In the genomic region with DNA sequence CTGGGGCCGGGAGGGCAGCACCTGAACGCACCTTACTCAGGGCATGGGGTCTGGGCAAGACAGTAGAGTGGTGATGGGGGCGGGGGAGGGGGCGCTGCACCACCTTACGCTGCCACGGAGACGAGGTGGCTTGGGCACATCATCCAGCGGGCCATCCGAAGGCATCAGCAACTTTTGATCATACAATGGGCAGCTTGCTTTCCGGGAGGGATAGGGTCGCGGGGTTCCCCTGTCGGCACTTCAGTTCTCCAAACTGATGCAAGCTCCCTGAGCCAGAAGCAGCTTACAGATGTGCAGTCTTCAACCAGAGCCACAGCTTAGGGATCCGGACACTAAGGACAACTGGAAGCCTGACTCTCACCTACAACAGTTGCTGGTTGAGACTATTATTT, we compare ENCODE assay signal across 9 mouse cellular contexts. TPM values are rescaled to one million over a fixed set of nuclear protein-coding genes. Genes with fewer than 3 reads are reported as not detected.
A peak's percentile ranks its signal among the peaks of the same experiment; 100 is the strongest.
DNase-seq lines count a peak whose midpoint lies in the region; ATAC-seq and TF ChIP-seq lines count a peak whose summit lies in the region.
"Had no signal": no experiment of that assay in that cellular context is flagged by ENCODE, and none has a peak within 500 bp of the region (broad histone marks: within the 10 kb centered on the region; RNA-seq: fewer than 3 reads in every experiment).

No protein-coding gene starts in this region.

- no peaks in the 10 kb centered on the region for H3K36me3 ChIP-seq in embryonic facial prominence, embryonic 14.5 days (ENCODE audit: control insufficient read depth, insufficient read depth, low read length)
- no peaks in the 10 kb centered on the region for H3K36me3 ChIP-seq in intestine, embryonic 14.5 days (ENCODE audit: control insufficient read depth, insufficient read depth, low read length)
- no peaks in the 10 kb centered on the region for H3K36me3 ChIP-seq in midbrain, postnatal 0 days (ENCODE audit: insufficient read depth, low read length)

- peak overlapping the region; percentile 72 for H3K4me3 ChIP-seq in layer of hippocampus, adult 2 months
- H3K4me3 ChIP-seq in embryonic facial prominence, embryonic 14.5 days (ENCODE audit: low read depth, low read length): peak overlapping the region; percentile 47
- H3K4me3 ChIP-seq in intestine, embryonic 14.5 days (ENCODE audit: low read depth, low read length): peak overlapping the region; percentile 39
- H3K4me3 ChIP-seq in midbrain, postnatal 0 days (ENCODE audit: low read depth, low read length): peak overlapping the region; percentile 37

- TF ChIP-seq CTCF in layer of hippocampus, adult 2 months (conservative IDR thresholded peaks at IDR 0.05): no peak
- TF ChIP-seq CTCF in midbrain, postnatal 0 days (IDR thresholded peaks at IDR 0.05): no peak

- no peak for DNase-seq in layer of hippocampus, adult 2 months (ENCODE audit: low spot score in 2 of 2)
- no peak for DNase-seq in layer of hippocampus, postnatal 36 days
- no peak for DNase-seq in embryonic facial prominence, embryonic 14.5 days (ENCODE audit: low spot score)
- no peak for DNase-seq in intestine, embryonic 14.5 days (ENCODE audit: low spot score)
- DNase-seq in midbrain, postnatal 0 days (ENCODE audit: low spot score): no peak
- DNase-seq in ovary, postnatal 10 days (ENCODE audit: low spot score): no peak
- no peak for DNase-seq in kidney, adult 8-10 months
- no peak for DNase-seq in yolk sac, embryonic 10.5 days (ENCODE audit: low spot score)

- H3K4me2 ChIP-seq in embryonic facial prominence, embryonic 14.5 days (ENCODE audit: low read depth, low read length): peak overlapping the region; percentile 89
- H3K4me2 ChIP-seq in intestine, embryonic 14.5 days (ENCODE audit: low read length): peak overlapping the region; percentile 69
- H3K4me2 ChIP-seq in midbrain, postnatal 0 days (ENCODE audit: low read depth, low read length, poor library complexity, severe bottlenecking): peak overlapping the region; percentile 81

- H3K27me3 ChIP-seq in embryonic facial prominence, embryonic 14.5 days (replicated peaks; ENCODE audit: control insufficient read depth, insufficient read depth, low read length): peaks cover 19% of the 10 kb centered on the region
- H3K27me3 ChIP-seq in intestine, embryonic 14.5 days (replicated peaks; ENCODE audit: control insufficient read depth, insufficient read depth, low read length): peaks cover 5% of the 10 kb centered on the region; the same call in 1 of the 2 replicates
- H3K27me3 ChIP-seq in midbrain, postnatal 0 days (ENCODE audit: insufficient read depth, low read length): no peaks in the 10 kb centered on the region; the same call in 1 of the 2 replicates

- H3K27ac ChIP-seq in layer of hippocampus, adult 2 months: peak overlapping the region; percentile 97
- no peak overlapping the region for H3K27ac ChIP-seq in embryonic facial prominence, embryonic 14.5 days (replicated peaks; ENCODE audit: low read depth, low read length)
- no peak overlapping the region for H3K27ac ChIP-seq in intestine, embryonic 14.5 days (ENCODE audit: low read depth)
- H3K27ac ChIP-seq in midbrain, postnatal 0 days (ENCODE audit: low read depth, low read length): peak overlapping the region; percentile 32; the same call in 1 of the 2 replicates

- peak overlapping the region; percentile 65 for H3K9ac ChIP-seq in embryonic facial prominence, embryonic 14.5 days (ENCODE audit: low read depth, low read length)
- peak overlapping the region; percentile 37 for H3K9ac ChIP-seq in intestine, embryonic 14.5 days (ENCODE audit: low read length)
- peak overlapping the region; percentile 56 for H3K9ac ChIP-seq in midbrain, postnatal 0 days (replicated peaks; ENCODE audit: low read length, poor library complexity, severe bottlenecking)

- ATAC-seq in embryonic facial prominence, embryonic 14.5 days (ENCODE audit: low read depth): no peak
- ATAC-seq in intestine, embryonic 14.5 days (replicated peaks; ENCODE audit: low FRiP score, low TSS enrichment, low read depth): no peak
- no peak; the same call in 1 of the 2 replicates for ATAC-seq in midbrain, postnatal 0 days (ENCODE audit: low FRiP score)

- 8% methylated on average over 13 of the region's 14 CpGs for WGBS in embryonic facial prominence, embryonic 14.5 days
- 9% methylated on average over 14 of the region's 14 CpGs for WGBS in intestine, embryonic 14.5 days
- 7% methylated on average over 14 of the region's 14 CpGs for WGBS in midbrain, postnatal 0 days

- peaks cover 23% of the 10 kb centered on the region for H3K4me1 ChIP-seq in embryonic facial prominence, embryonic 14.5 days (ENCODE audit: control insufficient read depth, insufficient read depth, low read length)
- H3K4me1 ChIP-seq in intestine, embryonic 14.5 days (replicated peaks; ENCODE audit: control insufficient read depth, insufficient read depth, low read length): peaks cover 27% of the 10 kb centered on the region
- H3K4me1 ChIP-seq in midbrain, postnatal 0 days (ENCODE audit: insufficient read depth, low read length): peaks cover 9% of the 10 kb centered on the region

- H3K9me3 ChIP-seq in embryonic facial prominence, embryonic 14.5 days (ENCODE audit: control insufficient read depth, low read length): no peaks in the 10 kb centered on the region
- H3K9me3 ChIP-seq in intestine, embryonic 14.5 days (ENCODE audit: control insufficient read depth, low read length): no peaks in the 10 kb centered on the region
- H3K9me3 ChIP-seq in midbrain, postnatal 0 days (ENCODE audit: low read length): no peaks in the 10 kb centered on the region

RNA-seq across cellular contexts. Expression of a gene that starts 0.5 kb away (rescaled TPM):
- 10 to 100 TPM; 57.2 to 61.5 TPM for total RNA-seq in layer of hippocampus, adult 2 months (2021)
- 10 to 100 TPM; 60.8 to 65.0 TPM for total RNA-seq in layer of hippocampus, postnatal 36 days (2021)
- 13.5 and 21.7 TPM in 2 replicates for polyA plus RNA-seq in embryonic facial prominence, embryonic 14.5 days (2014; fragmentation: Nextera tagmentation; extraction: Ambion mirVana)
- 5.4 and 6.0 TPM in 2 replicates for polyA plus RNA-seq in intestine, embryonic 14.5 days (2014; fragmentation: Nextera tagmentation; extraction: Ambion mirVana)
- 16.1 and 22.4 TPM in 2 replicates for total RNA-seq in midbrain, postnatal 0 days (2014; rRNA removed)
- 29.4 and 29.8 TPM in 2 replicates for polyA plus RNA-seq in midbrain, postnatal 0 days (2015; fragmentation: Nextera tagmentation; extraction: Ambion mirVana)

RNA-seq across cellular contexts. Expression of a gene that starts 35.3 kb away (rescaled TPM):
- total RNA-seq in layer of hippocampus, adult 2 months (2021): not detected
- total RNA-seq in layer of hippocampus, postnatal 36 days (2021): not detected
- polyA plus RNA-seq in embryonic facial prominence, embryonic 14.5 days (2014; fragmentation: Nextera tagmentation; extraction: Ambion mirVana): 0.85 and 1.1 TPM in 2 replicates
- polyA plus RNA-seq in intestine, embryonic 14.5 days (2014; fragmentation: Nextera tagmentation; extraction: Ambion mirVana): 0.94 and 1.3 TPM in 2 replicates
- total RNA-seq in midbrain, postnatal 0 days (2014; rRNA removed): 0.19 TPM in 1 of 2 replicates, not detected in the other
- 0.11 and 0.48 TPM in 2 replicates for polyA plus RNA-seq in midbrain, postnatal 0 days (2015; fragmentation: Nextera tagmentation; extraction: Ambion mirVana)
- total RNA-seq: gastrocnemius, adult 8-10 months had no signal

Comparison
In these comparisons a context has a peak if more than half of its experiments do, and no peak if none do; other contexts are left out.
1. H3K27ac ChIP-seq: peak in layer of hippocampus, adult 2 months (single experiment) and midbrain, postnatal 0 days (single experiment); none in embryonic facial prominence, embryonic 14.5 days (single experiment) and intestine, embryonic 14.5 days (single experiment).
2. Peak in every context shown above with its lines, with median percentiles within 50 percentile points of each other: H3K4me3 ChIP-seq, H3K4me2 ChIP-seq and H3K9ac ChIP-seq.